Mouse (Mus musculus) hindbrain, embryonic 11.5 days (tissue): ENCODE data around the gene Agps. TPM values are rescaled to one million over a fixed set of nuclear protein-coding genes. Genes with fewer than 3 reads are reported as not detected.

Experiments
- ATAC-seq: fragments of 200-750 bp; cut with Nextera tagmentation; 2 replicates; pipeline ENCODE4 v1.8.0; 2017; ENCODE audit warnings: mild to moderate bottlenecking, moderate TSS enrichment, moderate library complexity; ENCODE audit not compliant: low FRiP score
- DNase-seq: peaks from one replicate; pipeline ENCODE4 v3.0.0-alpha.2; 2015; ENCODE audit warnings: low spot score
- H3K27ac ChIP-seq: fragments of 300-500 bp; sonication (generic); 2 replicates; pipeline ENCODE4 v1.5.1; 2014; ENCODE audit warnings: mild to moderate bottlenecking, low read depth, low read length
- H3K27me3 ChIP-seq: fragments of 300-500 bp; sonication (generic); 2 replicates; pipeline ENCODE4 v1.6.1; 2014; ENCODE audit warnings: mild to moderate bottlenecking, low read length, moderate library complexity, mixed read lengths; ENCODE audit not compliant: control insufficient read depth, insufficient read depth
- H3K36me3 ChIP-seq: fragments of 300-500 bp; sonication (generic); 2 replicates; pipeline ENCODE4 v1.6.1; 2014; ENCODE audit warnings: mild to moderate bottlenecking, low read length, moderate library complexity, mixed read lengths; ENCODE audit not compliant: control insufficient read depth, insufficient read depth
- H3K4me1 ChIP-seq: fragments of 300-500 bp; sonication (generic); replicated peaks from 2 replicates; pipeline ENCODE4 v1.6.1; 2014; ENCODE audit warnings: low read length, mixed read lengths; ENCODE audit not compliant: control insufficient read depth, insufficient read depth
- H3K4me2 ChIP-seq: fragments of 300-500 bp; sonication (generic); replicated peaks from 2 replicates; pipeline ENCODE4 v1.6.1; 2014; ENCODE audit warnings: mild to moderate bottlenecking, low read depth, low read length
- H3K4me3 ChIP-seq: fragments of 300-500 bp; sonication (generic); 2 replicates; pipeline ENCODE4 v1.5.1; 2014; ENCODE audit warnings: low read depth, low read length
- H3K9ac ChIP-seq: fragments of 300-500 bp; sonication (generic); 2 replicates; pipeline ENCODE4 v1.6.1; 2014; ENCODE audit warnings: low read depth, low read length
- H3K9me3 ChIP-seq: fragments of 300-500 bp; sonication (generic); 2 replicates; pipeline ENCODE4 v1.6.1; 2016; ENCODE audit warnings: low read length; ENCODE audit not compliant: control insufficient read depth
- WGBS: fragments of 180-500 bp; shearing (Covaris S2); extraction: QIAGEN DNeasy Blood & Tissue Kit; methylation state at CpG from one replicate; pipeline ENCODE4 v1.1.7; 2014; 5-methylcytosine and 5-hydroxymethylcytosine counted together
- polyA plus RNA-seq: library from polyadenylated mRNA; unstranded; fragments of >200 nt; fragmentation: Nextera tagmentation; extraction: Ambion mirVana; gene quantifications from 2 replicates; pipeline ENCODE4 v1.2.1, GENCODE M21; 2014

The Agps gene
- polyA plus RNA-seq, 1 experiment from 2014 or later: 50.7 TPM

DNA sequence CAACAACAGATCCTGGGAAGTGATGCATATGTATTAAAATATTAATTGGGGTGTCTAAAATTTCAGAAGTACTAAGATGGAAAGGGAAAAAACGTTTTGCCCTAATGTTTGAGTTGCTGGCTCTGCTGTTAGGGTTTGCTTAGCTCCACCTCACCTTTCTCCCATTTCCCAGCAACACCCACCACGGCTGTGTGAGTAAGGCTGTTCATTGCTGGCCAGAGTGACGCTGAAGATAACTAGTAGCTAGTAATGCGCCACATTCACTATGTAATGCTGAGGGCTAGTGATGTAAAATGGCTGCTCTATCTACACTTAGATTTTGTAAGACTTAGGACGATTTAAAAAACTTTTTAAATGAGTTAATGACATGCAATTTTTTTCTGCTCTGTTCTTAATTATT lies 63.7 kb downstream of the Agps start:
- 92% methylated on average over 5 of the region's 5 CpGs for WGBS
- no peak for ATAC-seq

DNA sequence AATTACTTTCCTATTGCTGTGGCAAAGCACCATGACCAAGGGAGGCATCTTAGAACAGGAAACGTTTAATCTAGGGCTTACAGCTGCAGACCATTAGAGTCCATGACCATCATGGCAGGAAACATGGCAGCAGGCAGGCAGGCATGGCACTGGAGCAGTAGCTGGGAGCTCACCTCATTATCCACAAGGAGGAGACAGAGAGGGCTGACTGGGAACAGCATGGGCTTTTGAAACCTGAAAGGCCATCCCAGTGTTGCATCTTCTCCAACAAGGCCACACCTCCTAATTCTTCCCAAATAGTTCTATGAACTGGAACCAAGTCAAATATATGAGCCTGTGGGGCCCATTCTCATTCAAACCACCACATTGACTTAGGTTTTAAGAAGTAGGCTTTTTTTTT lies 68.3 kb downstream of the Agps start:
- ATAC-seq (no peak), DNase-seq (no peak)
- WGBS: 87% methylated on average over 1 of the region's 1 CpGs
- Histone ChIP-seq H3K27ac (no peak overlapping the region), H3K4me2 (no peak overlapping the region), H3K4me3 (no peak overlapping the region), H3K27me3 (no peaks in the 10 kb centered on the region), H3K9me3 (no peaks in the 10 kb centered on the region), H3K36me3 (no peaks in the 10 kb centered on the region), H3K4me1 (no peaks in the 10 kb centered on the region), H3K9ac (no peak overlapping the region)

More for the DNA sequence above, 63.7 kb downstream of the Agps start:
- Histone ChIP-seq H3K36me3 (no peaks in the 10 kb centered on the region), H3K4me2 (no peak overlapping the region), H3K27ac (no peak overlapping the region), H3K4me3 (no peak overlapping the region), H3K4me1 (no peaks in the 10 kb centered on the region), H3K27me3 (no peaks in the 10 kb centered on the region), H3K9me3 (no peaks in the 10 kb centered on the region), H3K9ac (no peak overlapping the region)
- DNase-seq: no peak

DNA sequence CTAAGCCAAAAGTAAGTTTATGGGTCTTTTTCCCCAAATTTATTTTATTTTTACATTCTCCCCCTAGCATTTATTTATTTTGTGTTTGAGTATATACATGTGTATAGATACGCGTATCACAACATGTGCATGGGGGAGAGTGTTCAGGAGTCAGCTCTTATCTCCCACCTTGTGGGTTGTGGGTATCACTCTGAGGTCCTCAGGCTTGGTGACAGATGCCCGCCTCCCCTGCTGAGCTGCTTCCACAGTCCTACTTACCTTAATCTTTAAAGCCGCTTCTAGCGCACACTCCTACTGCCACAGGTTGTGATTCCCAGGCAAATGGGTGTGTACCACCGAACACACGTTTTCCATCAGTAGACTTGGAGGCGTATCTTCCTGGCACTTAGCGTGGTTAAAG lies 69.9 kb downstream of the Agps start:
- ATAC-seq (no peak), DNase-seq (no peak)
- no peak overlapping the region for H3K27ac ChIP-seq
- no peaks in the 10 kb centered on the region for H3K36me3 ChIP-seq
- WGBS: 93% methylated on average over 9 of the region's 9 CpGs
- H3K4me1 ChIP-seq: no peaks in the 10 kb centered on the region
- H3K9me3 ChIP-seq: no peaks in the 10 kb centered on the region
- H3K4me3 ChIP-seq: no peak overlapping the region
- no peak overlapping the region for H3K9ac ChIP-seq
- no peak overlapping the region for H3K4me2 ChIP-seq
- no peaks in the 10 kb centered on the region for H3K27me3 ChIP-seq

DNA sequence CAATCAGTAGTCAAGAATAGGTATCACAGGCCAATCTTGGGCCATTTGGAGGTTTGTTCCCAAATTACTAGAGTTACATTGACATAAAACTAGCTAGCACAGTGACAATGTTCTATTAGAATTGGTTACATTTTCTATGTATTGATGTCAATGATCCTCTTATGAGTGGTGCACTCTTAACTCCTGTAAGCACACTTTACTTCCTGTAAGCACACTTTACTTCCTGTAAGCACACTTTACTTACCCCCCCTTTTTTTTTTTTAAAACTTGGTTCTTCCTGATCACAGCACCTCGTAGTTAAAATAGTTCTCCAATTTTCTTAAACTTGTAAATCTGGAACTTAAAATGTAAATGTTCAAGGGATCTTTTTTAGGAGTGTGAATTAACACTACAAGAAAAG lies 75.2 kb downstream of the Agps start:
- DNase-seq: no peak
- Histone ChIP-seq H3K36me3 (no peaks in the 10 kb centered on the region), H3K4me1 (no peaks in the 10 kb centered on the region), H3K4me2 (no peak overlapping the region), H3K27ac (no peak overlapping the region), H3K9ac (no peak overlapping the region), H3K9me3 (no peaks in the 10 kb centered on the region), H3K27me3 (no peaks in the 10 kb centered on the region), H3K4me3 (no peak overlapping the region)
- no peak for ATAC-seq
- WGBS: 86% methylated on average over 1 of the region's 1 CpGs

DNA sequence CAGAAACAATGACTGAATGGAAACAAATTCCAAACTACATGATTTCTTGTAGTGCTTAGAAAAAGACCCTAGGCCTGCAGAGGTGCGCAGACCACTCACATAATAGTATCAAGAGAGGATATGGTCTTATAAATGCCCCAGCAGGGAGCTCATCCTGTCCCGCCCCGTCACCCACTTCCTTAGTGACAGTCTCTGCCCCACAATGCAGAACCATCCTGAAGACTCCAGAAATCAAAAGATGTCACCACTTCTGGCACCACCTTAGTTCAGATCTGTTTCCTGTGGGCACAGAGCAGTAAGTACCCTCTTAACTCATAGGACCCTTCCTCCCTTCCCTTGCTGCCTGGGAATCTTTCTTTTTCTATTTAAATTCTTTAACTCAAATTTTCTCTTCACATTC lies 83.1 kb downstream of the Agps start:
- Histone ChIP-seq H3K4me3 (no peak overlapping the region), H3K27ac (no peak overlapping the region), H3K9ac (no peak overlapping the region), H3K4me2 (no peak overlapping the region), H3K9me3 (no peaks in the 10 kb centered on the region), H3K4me1 (no peaks in the 10 kb centered on the region), H3K36me3 (no peaks in the 10 kb centered on the region), H3K27me3 (no peaks in the 10 kb centered on the region)
- no peak for DNase-seq
- no peak for ATAC-seq
- 91% methylated on average over 3 of the region's 3 CpGs for WGBS

DNA sequence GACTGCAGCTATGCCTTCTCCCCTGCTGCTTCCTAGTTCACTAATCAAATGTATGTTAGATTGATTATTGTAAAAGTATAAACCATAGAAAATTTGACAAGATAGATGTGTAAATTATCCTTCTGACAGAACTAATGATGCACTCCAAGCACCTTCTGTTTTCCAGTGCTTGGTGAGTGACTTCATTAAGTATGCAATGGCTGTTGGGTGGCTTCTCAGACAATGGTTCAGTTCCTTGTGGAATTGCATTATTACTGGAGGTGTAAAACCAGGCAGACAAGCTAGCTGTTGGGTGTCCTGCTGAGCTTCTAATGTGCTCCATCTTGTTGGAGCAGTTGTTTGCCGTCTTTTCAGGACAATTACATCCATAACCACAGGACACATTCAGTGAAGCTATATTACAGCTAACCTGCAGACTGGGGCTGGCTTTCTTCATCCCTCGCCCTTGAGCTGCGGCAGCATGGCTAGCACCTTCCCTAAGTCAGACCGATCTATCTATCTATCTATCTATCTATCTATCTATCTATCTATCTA lies 91.9 kb downstream of the Agps start:
- Histone ChIP-seq H3K36me3 (no peaks in the 10 kb centered on the region), H3K27ac (peak overlapping the region; percentile 12; the same call in 1 of the 2 replicates), H3K27me3 (no peaks in the 10 kb centered on the region), H3K4me2 (no peak overlapping the region), H3K9ac (no peak overlapping the region), H3K4me3 (no peak overlapping the region), H3K4me1 (no peaks in the 10 kb centered on the region), H3K9me3 (no peaks in the 10 kb centered on the region)
- ATAC-seq (no peak), DNase-seq (no peak)
- WGBS: 75% methylated on average over 4 of the region's 4 CpGs

DNA sequence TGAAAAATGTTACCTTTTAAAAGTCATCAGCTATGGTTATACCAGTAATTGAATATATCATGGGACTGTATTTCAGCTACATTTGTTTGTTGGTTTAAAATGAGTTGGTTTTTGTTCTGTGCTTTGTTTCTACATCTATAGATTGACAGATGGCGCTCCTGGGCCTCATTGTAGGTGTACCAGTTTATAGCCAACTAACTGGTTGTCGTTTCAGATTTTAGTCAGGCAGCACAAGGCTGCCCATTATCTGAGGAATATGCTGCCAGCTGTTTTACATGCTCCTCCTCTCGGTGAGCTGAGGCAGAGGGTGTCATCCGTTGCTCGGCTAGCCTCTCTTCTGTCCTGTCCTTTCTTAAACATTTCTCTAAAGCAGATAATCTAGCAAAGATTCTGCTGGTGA lies 94.1 kb downstream of the Agps start:
- Histone ChIP-seq H3K4me1 (no peaks in the 10 kb centered on the region), H3K27me3 (no peaks in the 10 kb centered on the region), H3K36me3 (no peaks in the 10 kb centered on the region), H3K4me2 (no peak overlapping the region), H3K9me3 (no peaks in the 10 kb centered on the region), H3K9ac (no peak overlapping the region), H3K4me3 (no peak overlapping the region), H3K27ac (no peak overlapping the region)
- ATAC-seq (no peak), DNase-seq (no peak)
- WGBS: 87% methylated on average over 5 of the region's 5 CpGs

DNA sequence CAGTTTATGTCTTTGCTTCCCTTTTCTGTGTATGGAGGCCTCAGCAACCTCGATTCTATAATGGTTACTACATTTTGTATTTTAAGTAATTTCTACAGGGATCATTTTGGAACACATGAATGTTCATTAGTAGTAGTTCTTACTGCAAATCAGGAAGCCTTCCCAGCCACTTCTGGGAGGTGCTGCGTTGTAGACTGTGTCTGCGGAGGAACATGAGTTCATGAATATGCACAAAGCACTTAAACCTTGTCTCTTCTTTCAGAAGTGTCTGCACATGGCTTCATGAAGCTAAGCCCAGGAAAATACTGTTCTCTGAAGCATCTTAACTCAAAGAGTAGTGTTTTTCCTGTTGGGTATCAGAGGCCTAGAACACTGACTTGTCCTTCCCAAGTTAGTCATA lies 96.0 kb downstream of the Agps start:
- Histone ChIP-seq H3K9ac (no peak overlapping the region), H3K9me3 (no peaks in the 10 kb centered on the region), H3K36me3 (no peaks in the 10 kb centered on the region), H3K4me1 (no peaks in the 10 kb centered on the region), H3K27ac (no peak overlapping the region), H3K27me3 (no peaks in the 10 kb centered on the region), H3K4me3 (no peak overlapping the region), H3K4me2 (no peak overlapping the region)
- ATAC-seq: no peak
- no peak for DNase-seq
- WGBS: 88% methylated on average over 3 of the region's 3 CpGs

DNA sequence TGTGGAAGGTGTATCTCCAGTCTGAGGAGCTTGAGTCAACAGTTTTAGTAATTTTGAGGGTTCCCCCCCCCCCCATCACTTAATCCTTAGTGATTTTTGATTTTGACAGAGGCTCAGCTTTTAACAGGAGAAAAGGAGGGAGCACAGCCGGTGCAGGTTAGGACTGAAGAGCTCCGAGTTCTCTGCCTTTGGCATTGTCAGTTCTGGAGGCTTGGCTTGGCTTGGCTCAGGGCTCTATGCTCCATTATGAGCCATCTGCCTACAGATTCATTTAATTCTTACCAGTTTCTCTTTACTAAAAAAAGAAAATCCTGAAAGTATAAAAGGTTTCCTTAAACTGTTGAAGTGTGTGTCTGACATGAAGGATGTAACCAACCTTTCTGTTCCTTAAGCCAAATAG lies 97.2 kb downstream of the Agps start:
- no peak overlapping the region for H3K4me2 ChIP-seq
- 98% methylated on average over 2 of the region's 2 CpGs for WGBS
- no peaks in the 10 kb centered on the region for H3K36me3 ChIP-seq
- no peak for DNase-seq
- no peaks in the 10 kb centered on the region for H3K27me3 ChIP-seq
- no peak overlapping the region for H3K9ac ChIP-seq
- H3K4me1 ChIP-seq: no peaks in the 10 kb centered on the region
- no peak overlapping the region for H3K4me3 ChIP-seq
- H3K9me3 ChIP-seq: no peaks in the 10 kb centered on the region
- no peak for ATAC-seq
- H3K27ac ChIP-seq: no peak overlapping the region
